Mouse (Mus musculus): ENCODE measurements around the gene 4930404N11Rik.

DNA sequence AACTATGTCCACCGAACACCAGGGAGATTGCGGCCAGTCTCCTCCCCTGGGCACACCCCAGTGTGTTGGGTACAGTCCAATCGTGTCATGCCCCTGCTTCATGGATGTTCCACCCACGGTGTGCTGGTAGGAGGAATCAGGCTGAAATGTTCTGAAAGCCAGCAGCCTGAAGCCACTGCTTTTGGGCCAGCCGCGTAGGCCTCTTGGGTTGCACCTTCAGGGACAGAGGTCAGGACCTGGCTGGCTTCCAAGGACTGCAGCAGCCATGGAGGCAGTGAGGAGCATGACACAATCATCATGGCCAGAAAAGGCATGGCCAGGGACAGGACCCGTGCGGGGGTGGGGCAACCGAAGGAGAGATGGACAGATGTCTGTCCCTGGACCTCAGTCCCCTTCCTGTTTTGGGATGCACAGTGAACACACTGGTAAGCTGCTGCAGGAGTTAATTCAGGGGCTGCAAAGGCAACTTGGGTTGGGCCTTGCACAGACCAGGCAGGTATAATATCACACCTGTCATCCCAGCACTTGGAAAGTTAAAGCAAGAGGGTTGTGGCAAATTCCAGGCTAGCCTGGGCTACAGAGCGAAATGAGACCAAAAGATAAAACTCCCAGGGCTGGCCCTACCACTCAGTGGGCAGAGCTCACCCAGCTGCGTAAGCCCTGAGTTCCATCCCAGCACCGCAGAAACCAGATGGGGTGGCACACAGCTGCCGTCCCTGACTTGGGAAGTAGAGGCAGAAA, 46.9 kb downstream of the 4930404N11Rik start:
- TF ChIP-seq CTCF (IDR thresholded peaks at IDR 0.05; ENCODE audit: extremely low read depth, insufficient read depth, insufficient read length, insufficient replicate concordance): no peak
- no peak for TF ChIP-seq POLR2A (IDR thresholded peaks at IDR 0.05; ENCODE audit: low read depth, low read length)

All from spleen, adult 2 months (tissue).